Mouse (Mus musculus) C2C12 (cell line): ENCODE measurements around the gene Calcoco1.

ENCODE experiments used
- CEBPB ChIP-seq: IDR thresholded peaks from one replicate; pipeline ENCODE4 v1.6.1; 2011; ENCODE audit warnings: low read depth, mild to moderate bottlenecking, control low read depth, moderate library complexity
- CTCF ChIP-seq: IDR thresholded peaks from one replicate; pipeline ENCODE4 v1.5.1; 2011; ENCODE audit not compliant: control insufficient read depth, insufficient read depth, insufficient read length
- MAX ChIP-seq: IDR thresholded peaks from one replicate; pipeline ENCODE4 v1.6.1; 2011; ENCODE audit warnings: mild to moderate bottlenecking, control low read depth
- MYOD1 ChIP-seq: IDR thresholded peaks from one replicate; pipeline ENCODE4 v1.6.1; 2011; ENCODE audit warnings: low read depth; ENCODE audit not compliant: control insufficient read depth, insufficient read length
- USF1 ChIP-seq: IDR thresholded peaks from one replicate; pipeline ENCODE4 v1.6.1; 2011; ENCODE audit warnings: low read depth, mild to moderate bottlenecking, control low read depth, moderate library complexity

DNA sequence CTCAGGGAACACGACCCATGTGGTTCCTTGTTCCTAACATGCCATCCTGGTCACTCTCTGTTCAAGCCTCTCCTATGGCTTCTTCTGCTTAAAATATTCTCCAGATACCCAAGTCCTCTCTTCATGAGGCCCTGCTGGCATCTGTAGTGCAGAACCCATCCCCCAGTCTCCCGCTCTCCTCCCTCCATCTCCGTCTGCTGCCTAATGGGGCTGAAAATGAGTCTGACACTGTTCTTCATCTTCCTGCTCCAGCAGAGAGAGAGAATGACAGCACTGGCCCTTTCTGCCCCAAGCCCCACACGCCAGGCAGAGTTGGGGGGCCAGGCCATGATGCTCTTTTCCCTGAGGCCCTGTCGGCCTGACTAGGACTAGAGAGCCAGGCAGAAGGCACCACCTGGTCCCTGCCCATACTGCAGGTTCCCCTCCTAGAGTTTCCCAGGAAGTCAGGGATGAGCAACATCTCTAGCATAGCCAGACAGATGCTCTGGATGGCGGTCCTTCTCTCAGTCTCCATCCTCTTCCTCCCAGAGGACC, 14.2 kb downstream of the Calcoco1 start:
- no peak for TF ChIP-seq CTCF
- no peak for TF ChIP-seq MAX
- no peak for TF ChIP-seq USF1
- TF ChIP-seq CEBPB: no peak
- TF ChIP-seq MYOD1: no peak
